Mouse (Mus musculus): Measurements from ENCODE around the gene Psma6.
"Not testable (repeated sequence)": the region's sequence is repeated elsewhere in the genome, so short reads cannot be mapped to it uniquely, and the experiment has no call there.

Gene Psma6

GRCm38 (mm10) chr12:55392733-55393577 lies 8.9 kb downstream of the Psma6 start:
- DNase-seq = no peak

GRCm38 (mm10) chr12:55395601-55396000 lies 11.6 kb downstream of the Psma6 start:
- not testable (repeated sequence) for DNase-seq

DNA sequence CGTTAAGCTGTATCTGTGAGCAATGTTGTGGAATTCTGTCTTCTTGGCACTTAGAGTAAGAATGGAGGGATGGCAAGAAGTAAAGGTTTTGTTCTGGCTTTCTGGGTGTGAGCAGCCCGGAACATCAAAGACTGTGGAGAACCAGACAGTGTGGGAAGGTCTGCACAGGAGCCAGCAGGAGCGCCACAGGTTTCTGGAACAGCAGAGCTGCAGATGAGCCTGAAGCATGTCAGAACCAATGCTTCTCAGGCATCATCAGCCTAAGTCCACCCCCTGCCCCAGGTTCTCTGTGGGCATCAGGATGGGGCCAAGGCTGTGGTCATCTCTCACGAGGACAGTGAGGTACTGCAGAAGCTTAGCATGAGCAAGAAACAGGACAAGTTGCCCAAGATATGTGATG lies 12.5 kb downstream of the Psma6 start:
- DNase-seq = no peak

DNA sequence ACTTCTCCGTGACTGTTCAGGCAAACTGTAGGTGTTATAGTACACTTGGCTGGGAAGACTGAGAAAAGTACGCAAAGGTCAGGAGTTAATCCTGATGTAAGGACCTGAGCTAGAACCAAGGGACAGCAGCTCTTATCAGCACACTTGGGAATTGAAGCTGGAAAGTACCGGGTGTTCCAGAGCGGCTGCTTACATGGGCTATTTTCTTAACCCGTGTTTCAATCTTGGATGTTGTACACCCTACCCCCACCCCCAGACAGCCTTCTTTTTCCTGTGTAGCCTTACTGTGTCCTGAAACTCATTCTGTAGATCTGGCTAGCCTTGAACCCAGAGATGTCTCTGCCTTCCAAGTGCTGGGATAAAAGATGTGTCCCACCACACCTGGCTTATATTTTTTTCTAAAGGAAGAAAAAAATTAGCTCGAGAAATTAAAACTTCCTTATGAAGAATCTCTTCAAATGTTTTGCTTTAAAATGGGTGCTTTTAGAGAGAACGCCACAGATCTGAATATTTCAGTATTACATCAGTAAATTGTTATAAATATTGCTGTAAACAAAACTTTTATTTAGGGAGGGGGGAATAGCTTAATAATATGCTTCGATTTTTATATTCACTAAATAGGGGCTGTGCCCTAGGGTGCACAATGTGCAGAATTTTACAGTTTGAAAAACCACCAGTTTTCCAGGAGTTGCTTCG lies 13.7 kb downstream of the Psma6 start:
- no peak for DNase-seq

DNA sequence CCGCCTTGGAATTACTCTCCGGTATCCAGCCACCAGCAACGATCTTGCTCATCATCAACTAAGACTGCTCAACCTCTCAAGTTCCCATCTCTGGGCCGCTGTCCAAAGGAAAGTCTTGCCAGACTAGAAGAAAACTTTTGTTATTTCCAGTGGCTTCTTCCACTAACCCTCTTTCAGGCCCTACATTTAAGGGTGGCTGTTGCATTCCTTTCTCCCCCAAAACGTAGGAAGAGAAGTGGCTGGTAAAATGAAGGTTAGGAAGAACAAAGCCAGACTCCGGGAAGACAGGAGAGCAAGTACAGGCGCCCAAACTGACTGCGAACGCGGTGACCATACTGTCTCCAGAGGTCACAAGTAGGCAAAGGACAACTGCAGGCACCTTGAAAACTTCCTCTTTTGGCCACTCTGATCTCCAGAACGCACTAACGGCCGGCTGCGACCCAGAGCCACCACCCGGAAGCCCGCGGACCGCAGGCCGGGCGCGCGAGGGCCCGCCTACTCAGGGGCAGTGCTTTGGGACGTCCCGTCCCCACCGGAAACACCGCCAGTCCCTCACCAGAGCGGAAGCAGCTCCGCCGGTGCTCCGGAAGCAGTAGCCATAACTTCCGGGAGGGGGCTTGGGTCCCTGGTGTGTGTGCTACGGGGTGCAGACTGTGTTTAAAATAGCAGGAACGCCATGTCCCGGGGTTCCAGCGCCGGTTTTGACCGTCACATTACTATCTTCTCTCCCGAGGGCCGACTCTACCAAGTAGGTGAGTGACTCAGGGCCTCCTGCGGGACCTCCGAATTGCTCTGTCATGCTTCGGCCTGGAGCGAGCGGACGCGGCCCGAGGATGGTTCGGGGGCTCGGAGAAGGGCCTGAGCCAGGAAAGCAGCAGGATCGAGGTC lies 14.5 kb downstream of the Psma6 start:
- peak; percentile 92 for DNase-seq

- no peak for DNase-seq
Measured at GRCm38 (mm10) chr12:55399128-55399677, 15.2 kb downstream of the Psma6 start.

DNA sequence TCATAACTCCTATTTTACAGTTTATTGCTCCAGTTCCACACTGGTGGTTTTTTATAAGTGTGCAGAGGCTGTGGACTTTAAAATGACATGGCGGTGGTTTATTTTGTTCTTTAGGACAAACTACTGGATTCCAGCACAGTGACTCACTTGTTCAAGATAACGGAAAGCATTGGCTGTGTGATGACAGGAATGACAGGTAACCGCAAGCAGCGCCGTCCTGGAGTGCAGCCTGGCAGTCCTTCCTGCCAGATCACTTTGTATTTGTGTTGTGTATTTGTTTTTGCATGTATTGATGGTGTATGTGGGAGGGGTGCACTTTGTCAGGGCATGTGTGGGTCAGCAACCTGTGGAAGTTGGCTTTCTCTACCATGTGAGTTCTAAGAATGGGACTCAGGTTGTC lies 23.9 kb downstream of the Psma6 start:
- no peak for DNase-seq

DNA sequence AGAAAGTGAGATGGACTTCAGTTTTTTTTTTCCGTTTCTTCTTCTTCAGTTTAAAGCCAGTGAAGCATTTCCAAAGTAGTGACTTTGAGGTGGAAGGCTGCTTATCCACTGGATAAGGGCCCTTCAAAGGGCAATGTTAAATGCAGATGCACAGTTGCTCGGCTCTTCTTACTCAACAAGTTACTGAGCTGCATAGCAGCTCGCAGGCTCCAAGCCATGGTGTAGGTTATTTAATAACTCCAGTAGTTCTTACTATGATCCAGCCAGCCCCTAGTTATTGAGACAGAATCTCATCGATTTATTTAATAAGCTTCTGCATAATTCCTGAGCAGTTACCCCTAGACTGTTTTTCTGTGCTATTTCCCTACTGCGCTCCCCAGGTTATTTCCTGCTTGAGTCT lies 31.2 kb downstream of the Psma6 start:
- DNase-seq = no peak

- no peak for DNase-seq
Measured at GRCm38 (mm10) chr12:55415762-55416161, 31.7 kb downstream of the Psma6 start.

DNA sequence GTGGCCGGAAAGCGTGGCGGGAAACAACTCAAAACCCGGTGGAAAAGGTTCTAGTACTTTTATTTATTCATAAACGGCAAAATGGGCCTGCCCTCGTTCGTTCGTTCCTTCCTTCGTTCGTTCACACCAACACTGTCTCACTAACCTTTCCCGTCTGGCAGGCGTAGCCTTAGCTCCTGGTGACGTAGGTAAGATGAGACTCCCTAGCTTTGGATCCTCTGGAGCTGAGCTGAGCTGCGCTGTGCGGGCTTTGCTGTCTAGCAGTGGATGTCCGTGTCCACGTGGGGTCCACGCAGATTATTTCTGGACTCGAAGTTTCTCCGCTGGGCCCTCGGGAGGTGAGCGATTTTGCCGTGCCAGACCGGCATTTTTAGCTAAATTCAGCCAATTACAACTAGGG lies 36.2 kb downstream of the Psma6 start:
- DNase-seq = no peak

- no peak for DNase-seq
Measured at GRCm38 (mm10) chr12:55422057-55422456, 38.0 kb downstream of the Psma6 start.

DNA sequence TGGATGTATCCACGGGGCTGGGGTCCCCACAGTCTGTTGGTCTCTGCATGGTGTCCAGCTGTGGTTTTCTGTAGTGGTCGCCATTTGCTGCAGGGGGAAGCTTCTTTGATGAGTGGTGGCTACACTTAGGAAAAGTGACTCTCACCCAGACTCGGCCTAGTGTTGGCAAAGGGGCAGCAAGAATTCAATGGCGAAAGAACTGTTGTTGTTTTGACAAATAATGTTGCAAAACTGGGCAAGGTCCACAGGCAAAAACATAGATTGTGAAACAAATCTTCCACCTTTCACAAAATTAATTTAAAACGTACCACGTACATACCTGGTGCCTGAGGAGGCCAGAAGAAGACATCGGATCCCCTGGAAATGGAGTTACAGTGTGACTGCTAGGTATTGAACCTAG lies 42.3 kb downstream of the Psma6 start:
- no peak for DNase-seq

- DNase-seq = no peak
Measured at GRCm38 (mm10) chr12:55429201-55429600, 45.2 kb downstream of the Psma6 start.

DNA sequence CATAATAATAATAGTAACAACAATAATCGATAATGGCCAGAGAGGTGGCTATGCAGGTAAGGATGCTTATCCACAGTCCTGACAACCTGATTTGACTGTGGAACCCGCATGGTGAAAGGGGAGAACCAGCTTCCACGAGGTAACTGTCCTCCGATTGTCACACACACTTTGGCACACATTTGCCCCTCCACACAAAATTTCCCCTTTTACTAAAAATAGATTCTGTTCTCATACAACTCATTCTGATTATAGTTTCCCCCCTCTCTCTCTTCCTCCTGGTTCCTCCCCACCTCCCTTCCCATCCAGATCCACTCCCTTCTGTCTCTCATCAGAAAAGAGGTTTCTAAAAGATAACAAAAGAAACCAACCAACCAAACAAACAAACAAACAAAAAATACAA lies 45.9 kb downstream of the Psma6 start:
- DNase-seq = no peak

GRCm38 (mm10) chr12:55432284-55432919 lies 48.4 kb downstream of the Psma6 start:
- DNase-seq = no peak

GRCm38 (mm10) chr12:55432920-55433284 lies 48.9 kb downstream of the Psma6 start:
- no peak for DNase-seq

GRCm38 (mm10) chr12:55433802-55434435 lies 49.9 kb downstream of the Psma6 start:
- no peak for DNase-seq

DNA sequence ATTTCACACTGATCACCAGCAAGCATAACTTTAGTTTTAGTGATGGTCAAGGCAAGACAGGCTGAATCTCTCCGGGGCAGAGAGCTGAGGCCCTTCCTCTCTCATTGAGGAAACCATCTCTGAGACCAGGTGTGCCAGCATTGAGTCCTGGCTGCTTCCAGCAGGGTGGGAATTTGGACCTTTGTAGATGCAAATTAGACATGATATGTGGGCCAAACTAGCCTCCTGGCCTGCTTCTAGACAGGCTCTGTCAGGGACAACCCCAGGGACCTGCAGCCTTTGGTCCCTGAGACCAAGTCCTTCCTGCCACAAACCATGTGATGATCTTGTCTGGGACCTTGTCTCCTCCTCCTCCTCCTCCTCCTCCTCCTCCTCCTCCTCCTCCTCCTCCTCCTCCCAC lies 51.1 kb downstream of the Psma6 start:
- no peak for DNase-seq

DNA sequence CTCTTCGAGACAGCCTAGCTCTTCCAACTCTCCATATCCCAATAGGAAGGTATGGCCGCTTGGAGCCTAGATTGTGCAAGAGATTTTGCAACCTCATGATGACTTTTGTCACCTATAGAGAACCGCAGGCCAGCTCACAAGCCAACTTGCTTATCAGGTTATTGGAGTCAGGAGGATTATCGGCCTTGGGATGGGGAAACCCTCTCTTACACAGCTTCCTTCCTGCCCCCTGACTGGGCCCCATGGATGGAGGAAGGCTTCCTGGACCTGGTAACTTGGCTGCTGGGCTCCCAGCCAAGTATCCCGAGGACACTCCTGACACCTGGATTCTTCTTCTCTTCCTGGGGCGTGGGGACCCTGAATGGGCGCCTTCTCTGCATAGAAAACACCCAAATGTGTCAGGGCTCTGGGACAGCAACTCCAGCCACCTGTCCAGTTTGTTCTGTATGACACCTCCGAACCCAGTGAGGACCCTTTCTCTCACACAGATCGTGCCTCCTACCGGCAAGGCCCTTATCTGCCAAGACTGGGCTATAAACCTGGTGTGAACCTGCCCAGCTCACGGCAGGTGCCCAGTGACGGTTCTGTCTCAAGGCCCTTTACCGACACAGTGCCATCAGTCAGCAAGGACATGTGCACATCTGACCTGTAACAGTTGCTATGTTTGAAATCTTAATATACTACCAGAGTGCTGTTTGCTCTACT lies 53.3 kb downstream of the Psma6 start:
- DNase-seq = no peak

DNA sequence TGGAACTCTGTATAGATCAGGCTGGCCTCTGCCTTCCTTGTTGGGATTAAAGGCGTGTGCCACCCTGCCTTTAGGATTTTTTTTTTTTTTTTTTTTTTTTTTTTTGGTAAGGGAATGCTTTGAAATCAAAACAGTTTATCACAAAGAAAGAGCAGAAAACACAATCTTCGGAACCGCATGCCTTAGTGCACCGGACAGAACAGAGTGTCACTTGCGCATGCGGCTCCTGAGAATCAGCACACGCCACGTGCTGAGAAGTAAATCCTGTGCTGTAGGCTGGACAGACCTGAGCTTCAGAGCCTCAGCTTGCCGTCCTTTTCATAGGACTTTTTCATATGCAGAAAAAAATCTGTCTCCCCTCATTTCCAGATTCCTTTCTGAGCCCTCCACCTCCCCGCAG lies 54.0 kb downstream of the Psma6 start:
- DNase-seq = no peak

- no peak for DNase-seq
Measured at GRCm38 (mm10) chr12:55438611-55439137, 54.7 kb downstream of the Psma6 start.
